Mouse (Mus musculus): ENCODE measurements around the gene Ptgfr.

Ptgfr gene

DNA sequence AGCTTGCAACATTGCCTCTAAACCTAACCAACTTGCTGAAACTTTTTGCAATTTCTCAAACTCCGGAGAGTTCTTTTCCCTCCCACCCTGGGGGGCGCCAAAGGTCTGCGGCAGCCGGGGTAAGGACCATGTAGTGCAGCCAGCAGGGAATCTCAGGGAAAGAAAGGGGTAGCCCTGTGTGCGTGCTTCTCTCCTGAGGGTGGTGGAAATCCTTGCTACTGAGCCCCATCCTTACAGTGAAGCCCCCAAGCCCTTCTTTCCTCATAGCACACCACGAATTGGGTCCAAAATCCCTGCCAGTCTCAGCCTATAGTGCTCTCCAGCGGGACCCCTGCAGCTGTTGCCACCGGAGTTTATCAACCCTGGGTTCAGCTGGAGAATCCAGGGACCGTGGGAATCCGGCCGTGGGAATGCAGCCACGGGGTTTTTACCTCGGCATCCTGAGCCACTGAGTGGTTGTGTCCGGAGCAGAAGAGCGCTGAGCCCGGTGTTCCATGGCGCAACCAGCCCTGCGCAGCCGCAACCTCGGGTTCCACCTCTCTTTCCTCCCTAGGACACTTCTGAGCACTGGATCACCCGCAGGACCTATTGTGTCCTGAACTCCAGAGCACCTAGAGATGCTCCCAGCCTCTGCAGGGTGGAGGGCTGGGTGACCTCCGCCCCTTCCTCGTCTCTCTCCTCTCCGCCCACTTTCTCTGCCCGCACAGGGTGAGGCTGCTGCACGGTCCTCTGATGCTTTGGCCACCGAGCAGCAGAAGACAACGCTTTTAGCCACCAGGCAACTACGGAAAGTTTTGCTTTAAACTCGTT is at the start of gene Ptgfr:
Gene Ptgfr (minus strand): TSS at position 760 of the 810 bp plus-strand sequence.
- TF ChIP-seq GATA4 (IDR thresholded peaks at IDR 0.05; ENCODE audit: insufficient replicate concordance, low read length), result no peak

GRCm38 (mm10) chr3:151883881-151884280 is 46.5 kb upstream of the Ptgfr start:
- TF ChIP-seq GATA4 (IDR thresholded peaks at IDR 0.05; ENCODE audit: insufficient replicate concordance, low read length), result no peak; the same call in 1 of the 2 replicates

DNA sequence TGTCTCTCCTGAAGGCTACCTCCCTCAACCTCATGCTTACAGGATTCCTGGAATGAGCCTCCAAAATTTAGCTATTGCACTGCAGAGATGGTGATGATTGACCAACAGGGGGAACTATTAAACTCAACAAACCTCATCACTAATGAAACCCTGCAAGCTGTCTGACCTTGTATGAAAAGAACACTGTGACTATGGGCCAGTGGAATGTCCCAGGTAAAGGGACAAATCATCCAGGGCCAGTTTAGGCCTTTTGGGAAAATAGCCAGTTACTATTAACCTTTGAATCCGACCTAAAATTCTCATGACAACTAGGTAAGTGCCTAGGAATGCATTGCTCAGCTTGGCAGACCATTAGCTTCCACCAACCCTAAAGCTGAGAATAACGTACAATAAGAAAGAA is 42.6 kb upstream of the Ptgfr start:
- TF ChIP-seq GATA4 (IDR thresholded peaks at IDR 0.05; ENCODE audit: insufficient replicate concordance, low read length), result no peak

- TF ChIP-seq GATA4 (IDR thresholded peaks at IDR 0.05; ENCODE audit: insufficient replicate concordance, low read length), result no peak
These were observed 31.5 kb upstream of the Ptgfr start for GRCm38 (mm10) chr3:151868970-151869369.

DNA sequence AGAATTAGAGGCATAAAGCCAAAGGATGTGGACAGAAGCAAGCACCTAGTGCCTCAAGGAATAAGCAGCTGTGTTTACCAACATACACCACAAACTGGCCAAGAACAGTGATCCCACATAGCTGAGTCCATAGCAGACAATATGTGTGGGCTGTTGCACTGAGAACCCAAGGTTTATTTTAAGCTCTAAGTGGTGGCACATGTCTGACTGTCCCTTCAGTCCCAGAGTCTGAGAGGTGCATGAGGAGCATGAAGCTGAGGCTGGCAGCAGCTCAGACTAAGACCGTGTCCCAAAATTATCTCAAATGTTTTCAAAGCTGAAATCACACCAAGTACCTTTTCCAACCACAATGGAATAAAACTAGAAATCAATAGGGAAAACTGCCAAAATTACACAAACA is 13.9 kb upstream of the Ptgfr start:
- TF ChIP-seq GATA4 (IDR thresholded peaks at IDR 0.05; ENCODE audit: insufficient replicate concordance, low read length), result no peak

DNA sequence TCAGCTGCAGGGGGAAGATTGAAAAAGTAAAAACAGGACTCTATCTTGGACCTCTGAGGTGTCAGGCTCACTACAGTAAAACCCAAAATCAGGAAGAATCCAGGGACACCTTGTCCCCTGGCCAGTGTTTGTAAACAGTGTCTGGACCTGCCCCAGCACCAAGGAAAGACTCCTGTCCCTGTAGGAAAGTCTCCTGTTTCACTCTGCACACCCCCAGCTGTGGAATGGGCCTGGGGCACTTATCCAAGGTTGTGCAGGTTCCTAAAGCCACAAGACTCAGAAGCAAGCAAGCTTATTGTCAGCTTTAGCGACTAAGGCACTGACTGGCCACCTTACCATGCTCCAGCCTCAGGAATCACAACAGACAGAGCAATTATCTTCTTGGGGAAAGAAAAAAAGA is 13.2 kb upstream of the Ptgfr start:
- TF ChIP-seq GATA4 (IDR thresholded peaks at IDR 0.05; ENCODE audit: insufficient replicate concordance, low read length), result no peak

- peak; percentile 28; the same call in 1 of the 2 replicates for TF ChIP-seq GATA4 (IDR thresholded peaks at IDR 0.05; ENCODE audit: insufficient replicate concordance, low read length)
These were observed 8.9 kb upstream of the Ptgfr start for GRCm38 (mm10) chr3:151846292-151846691.

GRCm38 (mm10) chr3:151844361-151845154 is 7.1 kb upstream of the Ptgfr start:
- no peak for TF ChIP-seq GATA4 (IDR thresholded peaks at IDR 0.05; ENCODE audit: insufficient replicate concordance, low read length)

DNA sequence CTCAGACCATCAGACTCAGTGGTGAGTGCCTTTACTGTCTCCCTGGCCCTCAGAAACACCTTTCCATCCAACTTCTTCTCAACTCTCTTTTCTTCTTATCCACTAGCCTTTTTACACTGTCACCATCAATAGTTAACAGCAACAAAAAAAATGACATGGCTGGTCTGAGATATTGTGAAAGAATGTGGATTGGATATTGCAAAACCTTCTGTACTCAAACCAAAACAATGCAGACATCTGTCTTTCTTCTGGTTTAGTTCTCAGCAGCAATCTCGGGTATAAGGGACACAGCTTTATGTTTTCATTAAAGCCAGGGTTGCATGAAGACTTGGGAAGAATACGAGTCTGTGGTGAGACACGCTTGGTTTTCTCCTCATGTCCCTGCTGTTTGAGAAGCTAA is 3.3 kb upstream of the Ptgfr start:
- no peak for TF ChIP-seq GATA4 (IDR thresholded peaks at IDR 0.05; ENCODE audit: insufficient replicate concordance, low read length)

DNA sequence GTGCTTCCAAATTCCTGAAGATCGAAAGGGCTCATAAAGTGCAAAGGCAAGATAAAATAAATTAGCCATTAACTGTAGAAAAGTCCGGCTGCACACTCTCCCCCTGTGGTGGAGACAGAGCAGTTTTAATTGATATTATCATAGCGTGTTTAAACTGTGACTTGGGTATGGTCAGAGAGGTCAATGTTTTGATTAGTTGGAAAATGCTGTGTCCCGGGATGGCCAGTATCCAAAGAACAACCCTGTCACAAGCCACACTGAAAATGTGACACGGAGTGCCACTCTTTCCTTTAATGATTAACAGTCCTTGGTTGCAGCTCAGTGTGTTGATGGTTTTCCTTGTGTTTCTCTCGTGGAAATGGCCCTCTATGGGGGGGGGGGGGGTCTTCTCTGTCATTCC is 942 bp upstream of the Ptgfr start:
- no peak; the same call in 1 of the 2 replicates for TF ChIP-seq GATA4 (IDR thresholded peaks at IDR 0.05; ENCODE audit: insufficient replicate concordance, low read length)

- TF ChIP-seq GATA4 (IDR thresholded peaks at IDR 0.05; ENCODE audit: insufficient replicate concordance, low read length), result no peak
These were observed 319 bp upstream of the Ptgfr start for GRCm38 (mm10) chr3:151837749-151838148.

DNA sequence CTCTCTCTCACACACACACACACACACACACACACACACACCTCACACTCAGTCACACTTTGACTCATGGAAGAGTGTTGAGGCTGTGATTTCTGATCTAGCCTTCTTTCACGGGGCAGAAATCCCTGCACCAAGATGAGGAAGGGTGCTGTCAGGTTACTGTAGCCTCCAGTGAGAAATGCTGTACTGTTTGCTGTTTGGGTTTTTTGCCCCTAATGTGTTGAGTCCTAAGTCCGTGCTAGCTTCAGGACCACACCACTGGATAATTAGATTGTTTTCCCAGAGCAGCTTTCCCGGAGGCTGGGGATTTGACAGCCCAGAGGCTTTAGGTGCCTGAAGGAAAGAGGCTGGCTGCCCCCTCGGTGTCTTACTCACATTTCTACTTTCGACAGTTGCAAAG is 979 bp downstream of the Ptgfr start:
- no peak for TF ChIP-seq GATA4 (IDR thresholded peaks at IDR 0.05; ENCODE audit: insufficient replicate concordance, low read length)

DNA sequence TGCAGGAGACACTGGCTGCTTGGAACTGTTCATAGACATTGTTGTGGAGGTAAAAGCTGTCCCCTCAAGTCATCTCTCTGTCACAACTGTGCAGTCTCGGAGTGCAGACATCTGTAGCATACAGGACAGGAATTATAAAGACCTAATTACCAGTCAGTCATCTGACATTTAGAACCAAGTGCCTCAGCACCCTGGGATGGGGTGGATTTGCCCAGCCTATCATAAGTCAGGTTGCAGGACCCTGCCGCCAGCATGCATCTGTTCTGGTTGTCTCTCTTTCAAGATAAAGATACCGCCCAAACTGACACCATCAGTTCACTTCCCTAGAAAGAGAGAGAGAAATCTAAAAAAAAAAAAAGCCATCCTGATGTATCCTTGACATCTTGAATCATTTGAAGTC is 1.6 kb downstream of the Ptgfr start:
- no peak for TF ChIP-seq GATA4 (IDR thresholded peaks at IDR 0.05; ENCODE audit: insufficient replicate concordance, low read length)

DNA sequence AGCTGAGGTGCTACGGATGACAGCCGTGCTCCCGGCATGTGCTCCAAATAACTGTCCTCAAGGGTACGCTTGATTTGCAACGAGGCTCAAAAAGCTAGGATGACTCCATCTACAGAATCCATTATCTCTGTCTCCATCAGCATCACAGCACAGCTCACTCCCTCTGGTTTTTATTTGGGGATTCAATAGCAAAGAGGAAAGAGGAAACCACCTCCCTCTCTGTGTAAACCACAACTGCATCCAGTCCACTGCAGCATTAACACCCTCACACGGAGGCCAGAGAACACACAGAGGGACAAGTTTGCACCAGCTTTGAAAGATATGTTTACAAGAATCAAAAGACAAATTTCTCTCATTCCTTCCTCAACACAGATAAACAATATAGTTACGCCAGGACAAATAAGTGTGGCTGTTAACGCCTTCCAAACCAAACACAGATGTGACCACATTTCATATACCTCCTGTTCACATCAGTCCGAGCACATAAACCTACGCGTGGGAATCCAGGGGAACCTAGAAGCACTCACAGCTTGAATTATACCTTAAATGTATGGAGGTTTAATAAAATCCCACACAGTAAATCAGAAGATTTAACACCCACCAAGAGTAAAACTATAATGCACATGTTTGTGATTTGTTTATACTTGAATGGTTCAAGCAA is 9.3 kb downstream of the Ptgfr start:
- TF ChIP-seq GATA4 (IDR thresholded peaks at IDR 0.05; ENCODE audit: insufficient replicate concordance, low read length), result no peak

- no peak for TF ChIP-seq GATA4 (IDR thresholded peaks at IDR 0.05; ENCODE audit: insufficient replicate concordance, low read length)
These were observed 17.6 kb downstream of the Ptgfr start for GRCm38 (mm10) chr3:151819811-151820210.

GRCm38 (mm10) chr3:151818265-151818664 is 19.2 kb downstream of the Ptgfr start:
- no peak for TF ChIP-seq GATA4 (IDR thresholded peaks at IDR 0.05; ENCODE audit: insufficient replicate concordance, low read length)

Measured in liver, adult (tissue).